Mouse (Mus musculus) heart, adult 9 months (tissue): ENCODE measurements around the gene Erp44.

Experiments used
- DNase-seq, 2 experiments: peaks; one replicate each; pipeline ENCODE4 v3.0.0; 2022; ENCODE audit warnings: low spot score in 2 of 2

The Erp44 gene

DNA sequence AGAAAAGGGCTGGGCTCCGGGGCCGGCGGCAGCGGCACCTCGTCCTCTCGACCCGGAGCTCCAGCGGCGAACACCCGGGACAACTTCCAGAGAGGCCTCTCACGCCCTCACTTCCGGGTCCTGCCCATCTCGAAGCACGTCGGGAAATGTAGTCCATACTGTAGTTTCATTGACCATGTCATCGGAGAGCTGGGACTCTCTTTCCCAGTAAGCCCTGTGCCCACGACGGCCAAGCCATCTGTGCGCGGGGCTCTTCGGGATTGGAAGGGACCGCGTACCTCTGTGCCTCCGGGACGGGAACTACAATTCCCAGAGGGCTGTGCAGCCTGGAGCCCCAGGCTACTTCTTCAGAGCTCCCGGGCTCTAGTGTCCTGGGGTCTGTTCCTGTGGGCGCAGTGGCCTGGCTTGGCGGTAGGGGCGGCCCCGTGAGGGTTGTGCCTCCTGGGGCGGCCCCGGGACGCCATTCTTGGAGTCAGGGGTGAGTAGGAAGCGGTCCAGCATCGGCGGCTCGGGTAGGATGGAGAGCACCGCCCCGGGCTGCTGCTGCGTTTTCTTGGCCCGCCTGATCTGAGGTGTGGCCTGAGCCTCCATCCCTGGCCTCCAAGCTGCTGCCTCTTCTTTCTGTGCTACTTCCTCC lies at the start of gene Erp44, which contains the start of gene Invs:
Gene Erp44, minus strand, starts transcription at position 61 of the 637 bp plus-strand sequence.
Gene Invs, plus strand, starts transcription at position 263 of the 637 bp plus-strand sequence.
- DNase-seq, result peak; percentile 97 to 98

DNA sequence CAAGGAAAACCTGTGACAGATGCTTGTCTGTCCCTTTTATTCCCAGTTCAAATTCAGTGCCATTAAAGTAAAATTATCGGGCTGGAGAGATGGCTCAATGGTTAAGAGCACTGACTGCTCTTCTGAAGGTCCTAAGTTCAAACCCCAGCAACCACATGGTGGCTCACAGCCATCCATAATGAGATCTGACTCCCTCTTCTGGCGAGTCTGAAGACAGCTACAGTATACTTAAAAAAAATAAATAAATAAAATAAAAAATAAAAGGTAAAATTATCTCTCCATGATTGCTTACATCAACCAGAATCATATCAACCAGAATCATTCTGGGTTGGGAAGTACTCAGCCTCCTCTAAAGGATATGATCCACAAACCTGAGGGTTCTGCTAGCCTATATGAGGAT lies 48.7 kb upstream of the Erp44 start:
- DNase-seq, result no peak

DNA sequence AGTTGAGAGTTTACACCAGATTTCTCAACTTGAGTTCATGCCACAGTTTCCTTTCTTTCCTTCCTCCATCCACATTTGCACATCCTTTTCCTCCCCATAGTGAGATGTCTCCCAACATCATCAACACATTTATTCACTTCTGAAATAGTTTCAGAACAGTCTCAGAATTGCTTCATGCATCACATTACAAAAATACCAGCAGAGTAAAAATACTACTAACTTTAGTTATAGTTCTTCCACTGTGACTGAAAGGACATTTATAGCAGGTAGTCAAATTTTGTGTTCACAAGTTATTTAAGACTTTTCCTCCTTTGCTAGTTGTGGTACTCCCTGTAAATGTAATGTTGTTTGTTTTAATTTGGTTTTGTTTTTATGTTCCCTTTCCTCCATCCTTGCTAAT lies 47.8 kb upstream of the Erp44 start:
- DNase-seq, result no peak

DNA sequence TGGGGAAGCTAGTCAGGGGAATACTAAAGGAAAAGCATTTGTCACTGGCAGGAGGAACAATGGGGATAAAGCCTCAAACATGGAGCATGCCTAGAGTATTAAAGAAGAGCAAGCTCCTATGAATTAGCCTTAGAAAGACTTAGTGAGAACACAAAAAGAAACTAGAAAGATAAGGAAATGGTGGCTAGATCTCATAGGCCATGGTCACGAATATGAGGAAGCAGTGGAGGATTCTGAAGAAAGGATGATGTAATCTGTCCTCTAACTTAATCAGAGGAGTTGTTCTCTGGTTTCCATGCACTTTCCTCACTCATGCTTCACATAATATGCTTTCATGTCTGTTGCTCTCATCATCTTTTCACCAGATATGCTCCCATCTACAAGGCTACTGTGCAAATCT lies 42.7 kb upstream of the Erp44 start:
- DNase-seq, result no peak

DNA sequence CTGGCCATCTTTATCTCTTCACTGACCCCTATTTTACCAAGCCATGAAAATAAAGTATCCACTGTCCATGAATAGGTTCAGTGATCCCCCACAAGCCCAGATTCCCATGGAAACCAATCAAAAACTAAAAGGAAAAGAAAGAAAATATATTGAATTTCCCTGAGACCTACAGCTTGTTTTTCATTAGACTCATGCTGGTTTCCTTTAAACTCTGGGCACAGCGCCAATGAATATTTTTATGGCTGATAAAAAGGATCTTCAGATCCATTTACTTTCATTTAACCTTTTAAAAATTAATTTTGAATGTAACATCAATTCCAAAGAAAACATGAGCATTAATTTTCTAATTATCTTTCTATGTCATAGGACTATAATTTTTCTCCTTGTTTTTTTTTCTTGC lies 41.9 kb upstream of the Erp44 start:
- DNase-seq, result no peak

DNA sequence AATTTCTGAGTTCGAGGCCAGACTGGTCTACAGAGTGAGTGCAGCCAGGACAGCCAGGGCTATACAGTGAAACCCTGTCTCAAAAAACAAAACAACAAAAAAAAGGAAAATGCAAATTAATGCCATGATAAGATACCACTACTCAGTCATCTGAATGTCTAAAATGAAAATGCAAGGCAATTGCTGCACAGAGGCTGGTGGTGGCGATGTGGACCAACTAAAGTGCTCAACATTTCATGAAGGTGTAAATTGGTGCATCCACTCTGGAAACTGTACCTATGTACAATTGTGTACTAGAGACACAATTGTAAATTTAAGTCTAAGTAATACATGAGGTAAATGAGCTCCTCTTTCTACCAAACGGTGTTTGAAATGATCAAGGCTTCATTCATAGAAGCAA lies 36.7 kb upstream of the Erp44 start:
- DNase-seq, result no peak

DNA sequence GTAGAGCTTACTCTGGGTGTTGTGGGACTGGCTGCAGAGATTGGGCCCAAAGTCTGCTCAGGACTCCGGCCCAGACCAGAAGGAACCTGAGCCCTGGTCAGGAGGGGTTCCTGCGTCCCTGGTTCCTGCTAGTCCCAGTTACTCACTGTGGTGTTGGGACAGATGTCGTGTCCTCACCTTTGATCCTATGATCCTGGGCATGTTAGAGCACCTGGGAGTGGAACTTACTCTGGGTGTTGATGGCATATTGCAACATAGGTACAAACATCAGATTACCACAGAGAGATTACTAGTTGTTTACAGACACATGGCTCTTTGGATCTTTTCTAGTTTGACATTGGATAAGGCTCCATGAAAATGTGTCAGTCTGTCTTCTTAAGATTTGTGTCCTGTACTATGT lies 35.5 kb upstream of the Erp44 start:
- DNase-seq, result no peak

DNA sequence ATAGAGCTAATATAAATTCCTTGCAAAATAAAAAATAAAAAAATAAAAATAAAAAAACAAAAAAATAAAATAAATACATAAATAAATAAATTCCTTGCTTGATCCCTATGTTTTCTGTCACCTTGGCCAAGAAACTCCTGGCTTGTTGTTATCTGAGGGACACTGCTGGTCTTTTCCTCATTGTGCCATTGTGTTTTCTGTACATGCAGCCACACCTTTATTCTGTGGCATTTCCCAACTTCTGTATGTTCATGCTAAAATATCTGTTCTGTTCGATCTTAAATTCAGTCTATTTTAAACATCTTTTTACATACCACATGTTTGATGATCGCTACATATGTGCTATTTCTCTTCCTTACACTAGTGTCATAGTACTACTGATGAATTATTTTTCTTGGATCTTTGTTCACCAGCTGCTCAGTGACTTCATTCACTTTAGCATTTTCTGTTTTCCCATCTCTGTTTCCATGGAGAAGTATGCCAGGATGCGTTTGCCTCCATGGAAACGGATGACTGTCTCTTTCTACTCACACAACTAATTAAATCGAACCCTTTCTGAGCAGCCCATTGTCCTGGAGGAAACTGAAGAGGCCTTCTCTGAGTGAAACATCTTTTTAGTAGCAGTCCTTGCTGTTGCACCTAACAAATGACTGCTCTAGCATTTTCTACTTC lies 7.9 kb upstream of the Erp44 start:
- no peak for DNase-seq

DNA sequence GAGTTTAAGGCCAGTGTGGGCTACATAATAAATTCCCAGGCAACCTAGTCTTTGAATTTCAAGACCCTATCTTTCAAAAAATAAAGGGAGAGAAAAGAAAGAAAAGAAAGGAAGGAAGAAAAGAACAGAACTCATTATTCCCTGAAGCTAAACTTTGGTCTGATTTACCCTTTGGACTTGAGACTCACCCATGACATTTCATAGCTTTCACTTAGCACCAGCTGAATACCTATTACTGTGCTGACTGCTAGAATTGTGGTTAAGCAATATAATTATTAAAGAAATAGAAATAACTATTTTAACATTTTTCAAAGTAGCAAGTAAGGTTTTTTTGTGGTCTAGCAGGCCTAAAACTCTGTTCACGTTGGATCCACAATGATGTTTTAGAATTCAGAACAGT lies 1.8 kb upstream of the Erp44 start:
- no peak for DNase-seq

DNA sequence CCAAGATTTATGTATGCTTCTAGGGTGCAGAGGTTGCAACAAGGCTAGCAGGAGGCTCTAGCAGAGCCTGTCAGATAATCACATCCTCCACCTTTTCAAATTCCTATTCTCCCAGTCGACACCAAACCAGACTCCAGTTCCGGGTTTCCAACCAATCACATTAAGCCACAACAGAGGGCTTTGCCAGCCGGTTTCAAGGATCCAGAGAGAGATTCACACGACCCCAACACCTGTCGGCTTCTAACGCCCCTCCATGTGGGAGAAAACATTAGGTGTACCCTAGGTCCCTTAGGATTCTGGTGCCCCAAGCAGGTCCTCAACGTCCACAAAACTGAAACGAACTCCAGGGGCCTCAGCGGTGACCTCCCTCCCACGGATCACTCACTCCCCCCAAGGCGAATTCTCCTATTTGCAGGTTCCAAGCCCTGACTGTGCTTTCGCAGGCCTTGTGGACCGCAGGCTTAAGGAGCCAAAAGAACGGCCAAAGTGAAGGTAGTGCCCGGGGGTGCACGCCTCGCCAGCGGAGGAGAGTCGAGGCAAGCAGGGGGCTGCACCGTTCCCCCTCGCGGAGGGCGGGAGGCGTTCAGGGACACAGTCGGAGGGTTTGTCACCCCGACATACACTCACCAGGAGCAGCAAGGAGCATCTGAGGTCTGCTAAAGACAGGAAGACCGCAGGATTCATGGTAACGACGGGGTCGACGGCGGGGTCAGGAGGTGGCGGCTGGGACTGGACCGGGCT lies 431 bp downstream of the Erp44 start:
- DNase-seq, result no peak

DNA sequence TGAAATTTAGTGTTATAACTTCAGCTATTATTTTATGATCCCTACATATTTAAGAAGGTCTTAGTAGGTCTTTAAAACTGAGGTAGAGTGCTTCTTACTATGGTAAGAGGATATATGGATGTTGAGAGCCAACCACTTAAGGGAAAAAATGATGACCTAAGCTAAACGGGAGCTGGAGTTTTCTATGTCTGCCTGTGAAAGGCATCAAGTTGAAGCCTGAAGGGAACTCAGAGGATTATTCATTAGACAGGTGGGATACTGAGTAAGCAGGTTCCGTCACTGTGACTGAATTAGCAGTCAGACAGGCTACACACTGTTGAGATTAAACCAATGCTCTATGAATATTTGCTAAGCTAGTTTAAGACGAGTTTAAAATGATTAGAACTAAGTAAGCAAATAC lies 2.3 kb downstream of the Erp44 start:
- no peak for DNase-seq

DNA sequence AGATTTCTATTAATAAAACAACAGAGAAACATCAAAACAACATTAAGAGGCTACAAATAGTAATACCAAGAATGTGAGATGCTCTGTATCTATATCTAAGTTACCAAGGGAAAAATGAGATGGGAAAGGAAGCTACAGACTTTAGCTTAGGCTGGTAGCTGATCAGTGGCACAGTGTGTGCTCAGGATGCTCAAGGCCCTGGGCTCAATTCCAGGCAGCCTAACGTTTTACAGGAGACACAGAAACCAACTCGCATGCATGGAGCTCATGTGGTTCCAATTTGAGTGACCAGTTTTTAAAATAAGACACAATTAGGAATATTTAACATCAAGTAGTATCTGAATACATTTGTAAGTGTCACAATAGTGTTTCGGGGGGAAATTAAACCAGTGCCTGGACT lies 3.6 kb downstream of the Erp44 start:
- DNase-seq, result no peak

DNA sequence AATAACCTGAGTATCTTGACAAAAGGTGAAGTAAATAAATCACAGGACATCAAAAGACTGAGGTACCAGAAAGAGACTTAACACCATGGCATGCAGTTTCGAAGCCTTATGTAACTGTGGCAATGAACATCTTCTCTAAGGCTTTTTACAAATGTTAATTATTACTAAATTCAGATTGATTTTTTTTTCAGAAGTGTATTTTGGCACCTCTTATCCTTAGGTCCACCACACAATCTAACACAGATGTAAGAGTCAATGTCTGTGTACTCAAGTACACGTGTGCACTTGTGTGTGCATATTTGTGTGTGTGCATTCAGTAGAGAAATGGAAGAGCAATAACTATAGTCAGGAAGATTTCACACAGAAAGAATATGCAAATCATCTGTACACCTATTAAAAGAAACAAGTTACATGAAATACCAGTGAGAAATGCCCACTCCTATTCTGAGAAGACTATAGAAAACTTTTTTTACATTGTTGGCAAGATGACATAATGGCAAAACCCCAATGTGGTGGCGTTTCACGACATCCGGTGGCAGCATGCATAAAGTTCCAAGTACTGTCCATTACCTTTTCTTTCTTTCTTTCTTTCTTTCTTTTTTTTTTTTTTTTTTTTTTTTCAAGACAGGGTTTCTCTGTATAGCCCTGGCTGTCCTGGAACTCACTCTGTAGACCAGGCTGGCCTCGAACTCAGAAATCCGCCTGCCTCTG lies 6.1 kb downstream of the Erp44 start:
- DNase-seq, result no peak

DNA sequence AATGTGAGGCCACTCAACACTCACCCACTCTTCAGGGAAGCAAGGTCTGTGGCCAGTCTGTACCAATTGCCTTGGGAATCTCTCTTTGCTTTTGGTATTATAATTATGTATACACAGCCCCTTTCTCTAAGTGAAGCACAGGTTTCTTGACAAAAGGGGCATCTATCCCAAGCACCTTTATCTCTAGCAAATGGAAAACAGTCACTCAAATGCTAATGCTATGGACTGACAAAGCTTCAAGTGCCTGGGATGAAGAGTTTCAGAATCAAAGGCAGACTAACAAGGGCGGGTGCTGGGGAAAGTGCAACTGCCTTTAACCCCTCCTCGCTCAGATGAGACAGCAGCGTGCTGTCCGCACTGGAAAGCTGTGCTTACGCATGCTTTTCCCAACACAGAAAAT lies 7.5 kb downstream of the Erp44 start:
- DNase-seq, result no peak

DNA sequence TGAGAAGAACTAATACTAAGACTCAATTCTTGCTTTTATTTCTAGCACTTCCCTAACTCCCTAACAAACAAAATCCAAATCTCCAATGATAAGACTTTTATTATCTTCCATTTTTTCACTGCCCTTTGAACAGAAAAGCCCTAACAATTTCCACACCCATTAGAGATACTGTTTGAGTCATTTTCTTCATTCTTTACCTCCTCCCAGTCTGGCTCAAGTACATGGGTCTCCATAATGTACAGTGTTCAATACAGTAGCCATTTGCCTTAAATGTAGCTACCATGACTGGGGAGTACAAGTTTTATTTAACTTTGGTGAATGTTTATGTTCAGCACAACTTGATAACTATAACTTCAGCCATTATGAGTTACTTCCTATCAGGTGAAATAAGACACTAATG lies 8.8 kb downstream of the Erp44 start:
- DNase-seq, result no peak

DNA sequence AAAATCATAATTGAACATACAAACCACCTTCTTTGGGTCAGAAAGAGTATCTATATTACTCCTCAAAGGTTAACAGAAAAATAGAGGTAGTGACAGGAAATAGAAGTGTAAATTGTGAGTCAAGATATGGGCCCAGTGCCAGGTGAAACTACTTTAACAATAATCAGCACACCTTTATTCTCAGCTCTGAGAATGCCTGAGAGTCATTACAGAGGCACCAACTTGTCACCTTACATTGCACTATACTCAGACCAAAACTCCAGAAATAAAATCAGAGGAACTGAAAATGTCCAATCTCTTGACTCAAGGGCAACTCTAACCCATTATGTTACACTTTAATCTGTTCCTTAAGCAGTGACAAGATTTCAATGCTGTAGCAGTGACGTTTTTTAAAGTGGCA lies 11.2 kb downstream of the Erp44 start:
- no peak for DNase-seq

DNA sequence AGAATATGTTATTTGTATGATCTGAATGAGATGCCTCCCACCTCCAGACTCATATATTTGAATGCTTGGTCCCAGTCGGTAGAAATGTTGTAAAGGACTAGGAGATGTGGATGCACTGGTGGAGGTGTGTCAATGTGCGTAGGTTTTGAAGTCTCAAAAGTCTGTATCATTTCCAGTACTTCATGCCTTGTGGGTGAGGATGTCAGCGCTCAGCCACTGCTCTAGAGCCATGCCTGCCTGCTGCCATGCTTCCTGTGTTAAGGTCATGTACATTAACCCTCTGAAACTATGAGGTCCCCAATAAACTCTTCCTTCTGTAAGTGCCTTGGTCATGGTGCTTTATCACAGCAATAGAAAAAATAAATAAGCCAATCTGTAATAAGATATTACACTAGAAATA lies 11.7 kb downstream of the Erp44 start:
- DNase-seq, result no peak

DNA sequence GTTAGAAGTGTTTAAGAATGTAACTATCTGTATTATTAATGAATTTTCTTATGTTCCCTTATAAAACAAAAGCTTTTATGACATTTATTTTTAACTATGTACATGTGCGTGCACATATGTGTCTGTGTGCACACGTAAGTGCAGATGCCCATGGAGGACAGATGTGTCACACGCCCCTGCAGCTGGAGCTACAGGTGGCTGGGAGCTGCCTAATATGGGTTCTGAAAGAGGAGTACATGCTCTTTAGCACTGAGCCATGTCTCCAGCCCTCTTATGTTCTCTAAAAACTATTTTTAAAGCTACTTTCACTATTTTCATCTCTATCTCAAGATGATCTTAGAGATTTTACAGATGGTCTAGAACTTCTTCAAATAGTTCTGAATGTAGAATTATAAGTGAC lies 21.3 kb downstream of the Erp44 start:
- no peak for DNase-seq

DNA sequence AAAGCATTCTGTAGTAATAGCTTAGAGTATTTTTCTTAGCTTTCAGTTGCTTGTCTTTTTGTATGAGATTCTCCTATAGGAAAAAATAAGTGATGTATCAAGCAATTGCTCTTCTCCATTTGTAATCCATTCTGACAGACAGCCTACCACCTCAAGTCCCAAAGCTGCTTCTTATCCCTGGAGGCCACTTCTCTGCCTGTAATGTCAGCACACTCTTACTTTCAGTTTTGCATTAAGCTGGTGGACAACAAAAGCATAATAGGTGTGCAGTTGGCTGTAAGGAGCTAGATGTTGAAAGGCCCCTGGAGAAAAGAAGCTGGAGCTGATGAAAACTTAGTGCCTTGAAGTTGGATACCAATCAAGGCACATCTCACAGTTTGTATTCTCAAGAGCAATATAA lies 26.1 kb downstream of the Erp44 start:
- DNase-seq, result peak in 1 of 2 experiments; percentile 5

DNA sequence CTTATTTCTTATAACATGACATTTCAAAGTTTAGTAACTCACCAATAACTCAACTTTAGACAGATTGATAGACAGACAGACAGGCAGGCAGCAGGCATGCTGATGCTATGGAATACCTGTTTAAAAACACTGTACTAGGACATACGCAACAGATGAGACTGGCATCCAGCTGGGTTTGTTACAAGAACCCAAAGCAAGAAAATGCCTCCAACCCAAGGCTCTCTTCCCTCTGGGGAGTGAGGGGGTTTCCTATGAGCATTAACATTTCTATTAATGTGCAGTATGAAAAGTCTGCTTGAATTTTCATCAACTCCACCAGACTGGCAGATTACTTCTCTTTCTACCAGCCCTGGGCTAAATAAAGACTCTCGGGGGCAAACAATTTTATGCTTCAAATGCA lies 35.1 kb downstream of the Erp44 start:
- DNase-seq, result no peak

DNA sequence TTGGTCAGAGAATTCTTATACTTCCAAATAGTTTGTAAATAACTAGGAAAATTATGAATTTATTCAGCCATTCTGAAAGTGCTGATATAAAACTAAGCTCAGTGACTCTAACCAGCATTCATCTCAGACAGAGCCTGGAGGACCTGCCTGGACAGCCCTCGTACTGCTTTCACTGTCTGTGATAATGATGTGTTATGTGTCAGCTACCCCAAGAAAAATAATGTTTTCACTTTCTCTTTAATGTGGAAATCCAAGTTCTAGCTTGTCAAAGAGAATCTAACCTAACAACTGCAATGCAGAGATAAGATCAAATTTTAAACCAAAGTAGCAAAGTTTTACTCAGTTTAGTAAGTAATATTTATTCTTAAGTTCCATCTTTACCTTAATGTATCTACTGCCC lies 35.6 kb downstream of the Erp44 start:
- DNase-seq, result no peak

DNA sequence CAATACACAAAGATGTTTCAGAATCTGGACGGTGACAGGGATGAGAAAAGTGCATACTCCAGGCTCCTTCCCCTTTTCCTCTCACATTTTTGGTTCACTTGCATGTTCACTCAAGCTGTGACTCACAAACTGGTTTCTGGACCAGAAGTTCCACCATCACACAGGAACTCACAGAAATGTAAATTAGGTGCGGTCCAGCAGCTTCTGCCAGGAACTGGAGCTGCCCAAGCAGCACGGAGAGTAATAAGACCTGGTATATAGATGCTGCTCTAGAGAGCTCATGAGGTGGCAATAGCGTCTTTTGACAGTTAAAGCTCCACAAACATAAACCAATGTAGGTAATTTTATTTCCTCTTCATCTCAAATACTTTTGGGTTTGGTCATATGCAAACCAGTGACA lies 36.9 kb downstream of the Erp44 start:
- DNase-seq, result no peak

DNA sequence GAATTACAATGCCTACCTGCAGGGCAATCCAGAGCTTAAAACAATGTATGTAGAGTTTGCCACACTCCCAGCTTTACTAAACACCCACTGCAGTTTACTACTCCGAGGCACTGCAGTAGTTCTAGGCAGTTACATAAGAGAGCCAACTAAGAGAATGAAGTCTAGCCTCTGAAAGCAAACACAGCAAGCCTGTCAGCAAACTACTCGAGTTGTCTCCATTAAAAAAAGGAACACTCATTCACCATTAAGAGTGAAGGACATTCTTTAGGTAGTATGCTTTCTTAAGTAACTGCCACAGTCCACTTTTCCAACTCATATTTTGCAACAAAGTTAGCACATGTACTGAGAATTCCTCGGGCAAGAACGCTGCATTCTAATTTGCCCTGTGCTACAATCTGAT lies 40.3 kb downstream of the Erp44 start:
- no peak for DNase-seq
